Mouse (Mus musculus) left cerebral cortex, adult 2 months (tissue): ENCODE data around the gene Rph3al. TPM values are rescaled to one million over a fixed set of nuclear protein-coding genes. Genes with fewer than 3 reads are reported as not detected.

Source experiments
- DNase-seq, 2 experiments: peaks; one replicate each; pipeline ENCODE4 v3.0.0; 2021 to 2022; ENCODE audit warnings: low spot score in 2 of 2, mixed read lengths in 1 of 2; ENCODE audit errors: extremely low spot score in 1 of 2
- H3K27ac ChIP-seq: fragments of 200-600 bp; 2 replicates; pipeline ENCODE4 v1.8.1; 2022
- H3K4me3 ChIP-seq: fragments of 200-600 bp; 2 replicates; pipeline ENCODE4 v1.8.1; 2022
- CTCF ChIP-seq: fragments of 200-600 bp; IDR thresholded peaks from 2 replicates; pipeline ENCODE4 v1.8.1; 2022; ENCODE audit warnings: antibody characterized with exemption, mild to moderate bottlenecking, moderate library complexity
- intact Hi-C: fragments of 180-260 bp; cut with DNase I; formaldehyde crosslinking; loops from one replicate; pipeline ENCODE4 v1.15.1; 2025
- long read RNA-seq, 2 experiments: library from polyadenylated mRNA; stranded (forward); transcript quantifications; one replicate each; pipeline ENCODE4 v2.0.0; 2021; ENCODE audit warnings: borderline mapping rate in 2 of 2
- total RNA-seq, 2 experiments: library from RNA; stranded (reverse); gene quantifications; 2 replicates each; pipeline ENCODE4 v1.2.3; 2021

Rph3al gene
- total RNA-seq, result 1 to 10 TPM; 2.3 to 2.7 TPM
- long read RNA-seq, experiment 1, partial matches to known transcripts, result 0 of 2 reads
- long read RNA-seq, experiment 1, other reads (novel, unspliced or antisense), result 2 of 2 reads
- long read RNA-seq, experiment 2, partial matches to known transcripts, result 1 of 1 reads
- long read RNA-seq, experiment 2, other reads (novel, unspliced or antisense), result 0 of 1 reads

DNA sequence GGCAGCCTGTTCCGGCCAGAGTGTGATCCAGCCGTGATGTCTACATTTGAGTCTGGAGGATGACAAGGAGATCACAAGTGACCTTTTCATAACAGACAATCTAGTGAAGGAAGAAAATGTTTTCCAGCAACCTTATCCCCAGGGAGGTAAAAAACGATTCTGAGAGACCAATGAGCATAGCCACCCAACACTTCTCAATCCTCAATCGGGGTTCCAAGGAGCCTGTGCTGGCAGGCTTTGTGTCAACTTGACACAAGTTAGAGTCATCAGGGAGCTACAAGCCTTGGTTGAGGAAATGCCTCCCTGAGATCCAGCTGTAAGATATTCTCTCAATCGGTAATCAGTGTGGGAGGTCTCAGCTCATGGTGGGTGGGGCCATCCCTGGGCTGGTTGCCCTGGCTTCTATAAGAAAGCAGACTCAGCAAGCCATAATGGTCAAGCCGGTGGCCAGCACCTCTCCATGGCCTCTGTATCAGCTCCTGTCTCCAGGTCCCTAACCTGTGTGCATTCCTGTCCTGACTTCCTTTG lies at the start of gene Rph3al:
Gene Rph3al, minus strand, starts transcription at position 51 of the 528 bp plus-strand sequence.
- DNase-seq, result no peak
- H3K4me3 ChIP-seq, result no peak within 1 kb of the TSS
- H3K27ac ChIP-seq, result peak within 1 kb of the TSS; percentile 13; the same call in 1 of the 2 replicates
- no peak for TF ChIP-seq CTCF
- intact Hi-C loops, result no loop called here

DNA sequence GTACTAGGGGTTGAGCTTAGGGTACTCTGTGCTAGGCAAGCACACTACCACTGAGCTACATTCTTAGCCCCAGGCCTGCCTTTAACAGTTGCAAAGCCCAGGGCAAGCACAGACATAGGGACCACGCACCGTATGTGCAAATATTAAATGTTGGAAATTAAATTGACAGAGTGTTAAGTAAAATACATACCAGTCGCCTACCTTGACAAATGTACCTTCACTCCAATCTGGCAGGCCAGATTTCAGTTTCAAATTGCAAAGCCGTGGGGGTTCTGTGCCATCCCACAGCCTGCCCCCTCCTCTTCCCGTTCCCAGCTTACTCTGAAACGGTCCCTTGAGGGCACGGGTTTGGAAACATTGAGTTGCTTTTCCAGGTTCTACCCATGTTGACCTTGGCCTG lies 47.7 kb upstream of the Rph3al start:
- no peak for TF ChIP-seq CTCF
- intact Hi-C loops, result no loop called here
- DNase-seq, result no peak

DNA sequence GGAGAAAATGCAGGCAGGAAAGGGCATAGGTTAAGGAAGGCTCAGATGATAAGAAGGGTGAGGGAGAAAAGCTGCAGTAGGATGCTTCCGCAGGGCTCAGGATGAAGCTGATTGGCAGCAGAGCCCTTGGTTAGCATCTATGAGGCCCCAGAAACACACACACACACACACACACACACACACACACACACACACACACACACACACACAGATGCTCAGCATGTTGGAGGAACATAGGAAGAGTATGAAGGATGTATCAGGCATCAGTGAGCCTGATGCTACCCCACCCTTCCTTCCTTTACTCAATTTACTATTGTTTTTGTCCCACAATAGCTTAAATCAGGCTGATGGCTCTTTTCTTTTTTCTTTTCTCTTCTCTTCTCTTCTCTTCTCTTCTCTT lies 46.4 kb upstream of the Rph3al start:
- DNase-seq, result no peak
- TF ChIP-seq CTCF, result no peak
- H3K27ac ChIP-seq, result no peak overlapping the region
- intact Hi-C loops, result no loop called here
- no peak overlapping the region for H3K4me3 ChIP-seq

More for the DNA sequence above, 47.7 kb upstream of the Rph3al start:
- no peak overlapping the region for H3K27ac ChIP-seq
- no peak overlapping the region for H3K4me3 ChIP-seq

DNA sequence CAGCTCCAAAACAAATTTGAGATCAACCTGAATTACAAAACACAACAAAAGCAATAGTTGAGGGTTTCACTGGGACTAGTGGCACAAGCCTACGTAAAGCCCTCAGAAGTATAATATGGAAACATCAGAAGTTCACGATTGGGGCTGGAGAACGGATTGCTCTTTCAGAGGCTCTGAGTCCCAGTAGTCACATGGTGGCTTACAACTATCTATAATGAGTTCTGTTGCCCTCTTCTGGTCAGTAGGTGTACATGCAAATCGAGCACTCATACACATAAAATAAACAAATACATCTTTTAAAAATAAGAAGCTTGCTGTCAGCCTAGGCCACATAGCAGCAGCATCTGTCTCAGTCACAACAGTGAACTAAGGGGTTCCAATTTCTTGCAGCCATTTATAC lies 45.0 kb upstream of the Rph3al start:
- Histone ChIP-seq H3K4me3 (no peak overlapping the region), H3K27ac (no peak overlapping the region)
- intact Hi-C loops, result no loop called here
- DNase-seq, result no peak
- peak; percentile 22 for TF ChIP-seq CTCF

DNA sequence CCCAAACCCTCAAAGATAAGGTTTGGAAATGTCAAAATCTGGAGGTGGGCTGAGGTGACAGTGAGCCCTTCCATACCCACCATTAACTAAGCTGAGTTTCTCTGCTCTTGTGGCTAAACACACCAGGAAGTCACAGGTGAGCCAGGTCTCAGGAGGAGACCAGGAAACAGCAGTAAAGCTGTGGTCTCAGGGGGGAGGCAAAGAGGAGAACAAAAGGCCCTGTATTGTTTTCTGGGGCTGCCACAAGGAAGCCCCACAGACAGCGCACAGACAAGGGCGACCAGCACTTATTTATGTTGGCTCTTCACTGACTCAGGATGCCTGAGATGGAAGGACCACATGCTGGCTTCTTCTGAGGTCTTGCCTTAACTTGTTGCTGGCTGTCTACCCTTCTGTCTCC lies 42.2 kb upstream of the Rph3al start:
- TF ChIP-seq CTCF, result no peak
- intact Hi-C loops, result no loop called here
- DNase-seq, result no peak
- no peak overlapping the region for H3K4me3 ChIP-seq
- no peak overlapping the region for H3K27ac ChIP-seq

DNA sequence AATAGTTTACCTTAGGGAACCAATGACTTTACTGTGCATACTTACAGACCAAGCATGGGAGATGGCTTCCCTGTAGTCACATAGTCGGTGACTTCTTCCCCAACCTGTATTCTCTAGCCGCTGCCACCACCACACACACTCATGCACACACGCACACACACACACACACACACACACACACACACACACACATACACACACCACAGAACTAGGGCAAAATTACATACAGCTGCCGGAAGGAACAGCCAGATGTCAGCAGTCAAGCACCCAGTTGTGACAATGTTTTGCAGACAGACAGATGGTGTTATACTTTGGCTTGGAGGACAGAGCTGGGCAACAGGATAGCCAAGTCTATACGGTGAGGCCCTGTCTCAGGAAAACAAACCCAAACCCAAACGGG lies 39.8 kb upstream of the Rph3al start:
- Histone ChIP-seq H3K4me3 (no peak overlapping the region), H3K27ac (no peak overlapping the region)
- intact Hi-C loops, result no loop called here
- TF ChIP-seq CTCF, result no peak
- no peak for DNase-seq

DNA sequence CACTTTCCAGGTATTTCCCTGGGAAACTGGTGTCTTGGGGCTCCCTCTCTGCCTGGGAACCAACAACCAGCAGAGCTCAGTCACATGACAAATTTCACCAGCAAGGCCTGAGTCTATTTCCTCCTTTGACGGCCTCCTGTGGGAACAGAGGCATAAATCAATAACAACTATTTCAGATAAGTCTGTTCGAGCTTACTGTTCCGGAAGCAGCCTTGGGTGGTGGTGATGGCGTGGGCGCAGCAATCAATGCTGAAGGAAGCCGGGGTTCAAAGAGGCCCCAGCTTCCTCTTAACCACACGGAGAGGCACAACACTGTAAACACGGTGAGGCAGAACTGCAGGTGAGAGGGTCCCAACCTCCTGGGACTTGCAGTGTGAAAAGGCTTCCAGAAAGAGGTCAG lies 38.5 kb upstream of the Rph3al start:
- no peak for DNase-seq
- no peak overlapping the region for H3K4me3 ChIP-seq
- intact Hi-C loops, result no loop called here
- H3K27ac ChIP-seq, result no peak overlapping the region
- TF ChIP-seq CTCF, result no peak

DNA sequence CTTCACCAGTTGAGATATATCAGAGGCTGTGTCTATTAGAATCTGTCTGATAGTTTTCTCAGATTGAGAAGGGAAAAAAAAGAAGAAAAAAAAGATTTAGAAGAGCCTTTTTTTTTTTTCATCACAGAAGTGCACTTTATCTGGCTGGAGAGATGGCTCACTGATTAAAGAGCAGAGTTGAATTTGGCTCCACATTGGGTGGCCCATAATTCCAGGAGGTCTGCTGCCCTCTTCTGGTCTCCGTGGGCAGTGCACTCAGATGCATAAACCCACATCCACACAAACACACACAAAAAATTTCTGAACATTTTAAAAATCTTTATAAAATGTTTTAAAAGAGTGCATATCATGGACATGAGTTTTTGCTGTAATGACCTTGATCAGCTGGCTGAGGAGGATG lies 35.8 kb upstream of the Rph3al start:
- H3K27ac ChIP-seq, result no peak overlapping the region
- intact Hi-C loops, result no loop called here
- DNase-seq, result no peak
- H3K4me3 ChIP-seq, result no peak overlapping the region
- peak; percentile 41 for TF ChIP-seq CTCF

DNA sequence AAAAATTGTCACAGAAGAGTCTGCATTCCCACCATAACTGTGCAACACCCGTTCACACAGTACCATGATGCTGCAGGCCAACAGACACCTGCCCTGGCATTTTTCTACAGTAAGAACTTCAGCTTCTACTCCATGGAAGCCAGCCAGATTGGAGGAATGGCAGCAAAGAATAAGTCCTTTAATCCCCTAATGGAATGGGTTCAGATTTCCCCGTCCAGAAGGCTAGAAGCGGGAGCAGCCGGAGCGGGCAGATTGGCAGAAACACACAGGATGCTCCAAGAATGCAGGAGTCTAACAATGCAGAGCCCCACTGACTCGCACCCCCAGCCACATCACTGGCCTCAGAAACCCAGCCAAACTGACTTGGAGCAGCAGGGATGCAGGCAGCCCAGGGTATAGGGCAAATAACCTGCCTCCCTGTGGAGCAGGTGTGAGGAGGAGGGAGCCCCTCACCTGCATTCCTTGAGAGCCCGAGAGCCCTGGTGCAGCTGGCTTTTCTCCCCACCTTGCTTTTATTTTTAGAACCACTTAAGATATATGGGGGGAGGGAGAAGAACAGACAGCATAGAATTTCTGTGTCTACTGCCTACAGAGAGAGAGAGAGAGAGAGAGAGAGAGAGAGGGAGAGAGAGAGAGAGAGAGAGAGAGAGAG lies 34.8 kb upstream of the Rph3al start:
- no peak for DNase-seq
- TF ChIP-seq CTCF, result no peak
- Histone ChIP-seq H3K27ac (no peak overlapping the region), H3K4me3 (no peak overlapping the region)
- intact Hi-C loops, result no loop called here

DNA sequence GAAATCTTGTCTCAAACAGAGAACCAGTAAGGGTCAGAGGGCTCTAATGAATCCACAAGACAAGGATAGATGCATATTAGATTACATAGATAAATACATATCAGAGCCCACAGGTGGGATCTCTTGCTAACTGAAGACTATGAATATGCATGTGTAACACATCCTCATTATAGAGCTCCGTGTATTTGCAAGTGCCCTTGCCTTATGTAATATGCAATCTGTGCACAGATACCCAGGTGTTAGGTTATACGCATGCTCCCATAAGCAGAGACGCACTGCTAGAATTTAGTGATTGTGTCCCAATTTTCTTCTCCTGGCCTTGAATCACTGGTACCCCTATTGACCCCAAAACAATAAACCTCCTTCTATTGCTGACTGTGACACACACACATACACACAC lies 34.0 kb upstream of the Rph3al start:
- no peak for TF ChIP-seq CTCF
- Histone ChIP-seq H3K4me3 (no peak overlapping the region), H3K27ac (no peak overlapping the region)
- no peak for DNase-seq
- intact Hi-C loops, result no loop called here

DNA sequence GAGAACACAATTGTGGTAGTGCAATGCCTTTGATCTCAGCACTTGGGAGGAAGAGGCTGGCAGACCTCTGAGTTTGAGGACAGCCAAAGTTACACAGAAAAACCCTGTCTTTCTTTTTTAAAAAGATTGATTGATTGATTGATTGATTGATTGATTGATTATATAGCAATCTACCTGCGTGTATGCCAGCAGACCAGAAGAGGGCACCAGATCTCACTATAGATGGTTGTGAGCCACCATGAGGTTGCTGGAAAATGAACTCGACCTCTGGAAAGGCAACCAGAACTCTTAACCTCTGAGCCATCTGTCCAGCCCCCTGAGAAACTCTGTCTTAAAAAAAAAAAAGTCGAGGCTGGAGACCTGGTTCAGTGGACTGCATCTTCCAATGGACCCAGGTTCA lies 32.4 kb upstream of the Rph3al start:
- TF ChIP-seq CTCF, result peak; percentile 19
- intact Hi-C loops, result no loop called here
- no peak overlapping the region for H3K4me3 ChIP-seq
- no peak for DNase-seq
- no peak overlapping the region for H3K27ac ChIP-seq

DNA sequence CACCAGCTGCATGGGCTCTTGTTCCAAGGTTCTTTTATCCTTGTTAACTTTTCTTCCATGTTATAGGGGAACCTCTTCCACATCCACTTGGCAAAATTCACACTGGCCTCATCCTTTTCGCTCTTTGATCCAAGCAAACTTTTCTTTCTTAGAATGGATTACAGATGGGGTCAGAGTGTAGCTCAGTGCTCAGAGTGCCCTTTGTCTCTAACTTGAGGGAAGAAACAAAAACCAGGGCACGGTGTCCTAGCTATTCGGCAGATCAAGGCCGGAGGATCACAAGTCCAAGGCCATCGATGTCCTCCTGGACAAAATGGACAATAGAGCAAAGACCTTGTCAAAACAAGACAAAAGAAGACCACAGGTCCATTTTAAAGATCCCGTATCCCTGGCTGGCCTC lies 30.5 kb upstream of the Rph3al start:
- no peak for DNase-seq
- intact Hi-C loops, result no loop called here
- H3K4me3 ChIP-seq, result no peak overlapping the region
- TF ChIP-seq CTCF, result no peak
- H3K27ac ChIP-seq, result no peak overlapping the region
